Mouse (Mus musculus) neural tube, embryonic 11.5 days (tissue): ENCODE measurements around the gene Rgs3. TPM values are rescaled to one million over a fixed set of nuclear protein-coding genes. Genes with fewer than 3 reads are reported as not detected.

Source experiments
- ATAC-seq: fragments of 200-750 bp; cut with Nextera tagmentation; 2 replicates; pipeline ENCODE4 v1.8.0; 2017; ENCODE audit warnings: moderate number of reproducible peaks, mild to moderate bottlenecking, moderate TSS enrichment, moderate library complexity; ENCODE audit not compliant: insufficient read depth, low FRiP score, low TSS enrichment
- DNase-seq: peaks from one replicate; pipeline ENCODE4 v3.0.0-alpha.2; 2015; ENCODE audit warnings: low spot score
- H3K27ac ChIP-seq: fragments of 300-500 bp; sonication (generic); 2 replicates; pipeline ENCODE4 v1.5.1; 2014; ENCODE audit warnings: low read depth, mild to moderate bottlenecking, low read length
- H3K27me3 ChIP-seq: fragments of 300-500 bp; sonication (generic); 2 replicates; pipeline ENCODE4 v1.6.1; 2014; ENCODE audit warnings: mild to moderate bottlenecking, low read length, mixed read lengths; ENCODE audit not compliant: control insufficient read depth, insufficient read depth
- H3K36me3 ChIP-seq: fragments of 300-500 bp; sonication (generic); 2 replicates; pipeline ENCODE4 v1.6.1; 2014; ENCODE audit warnings: mild to moderate bottlenecking, low read length, moderate library complexity, mixed read lengths; ENCODE audit not compliant: control insufficient read depth, insufficient read depth
- H3K4me1 ChIP-seq: fragments of 300-500 bp; sonication (generic); 2 replicates; pipeline ENCODE4 v1.6.1; 2014; ENCODE audit warnings: low read length, mixed read lengths; ENCODE audit not compliant: control insufficient read depth, insufficient read depth
- H3K4me2 ChIP-seq: fragments of 300-500 bp; sonication (generic); 2 replicates; pipeline ENCODE4 v1.6.1; 2014; ENCODE audit warnings: low read depth, mild to moderate bottlenecking, moderate library complexity
- H3K4me3 ChIP-seq: fragments of 300-500 bp; sonication (generic); 2 replicates; pipeline ENCODE4 v1.5.1; 2014; ENCODE audit warnings: low read depth, low read length
- H3K9ac ChIP-seq: fragments of 300-500 bp; sonication (generic); 2 replicates; pipeline ENCODE4 v1.6.1; 2014; ENCODE audit warnings: mild to moderate bottlenecking, low read length
- H3K9me3 ChIP-seq: fragments of 300-500 bp; sonication (generic); 2 replicates; pipeline ENCODE4 v1.6.1; 2016; ENCODE audit warnings: low read length; ENCODE audit not compliant: control insufficient read depth
- WGBS: fragments of 180-500 bp; shearing (Covaris S2); extraction: QIAGEN DNeasy Blood & Tissue Kit; methylation state at CpG from one replicate; pipeline ENCODE4 v1.1.7; 2014; 5-methylcytosine and 5-hydroxymethylcytosine counted together
- polyA plus RNA-seq: library from polyadenylated mRNA; unstranded; fragments of >200 nt; fragmentation: Nextera tagmentation; extraction: Ambion mirVana; gene quantifications from 2 replicates; pipeline ENCODE4 v1.2.1, GENCODE M21; 2014

Gene Rgs3
- polyA plus RNA-seq, 1 experiment from 2014 or later = 29.4 TPM

DNA sequence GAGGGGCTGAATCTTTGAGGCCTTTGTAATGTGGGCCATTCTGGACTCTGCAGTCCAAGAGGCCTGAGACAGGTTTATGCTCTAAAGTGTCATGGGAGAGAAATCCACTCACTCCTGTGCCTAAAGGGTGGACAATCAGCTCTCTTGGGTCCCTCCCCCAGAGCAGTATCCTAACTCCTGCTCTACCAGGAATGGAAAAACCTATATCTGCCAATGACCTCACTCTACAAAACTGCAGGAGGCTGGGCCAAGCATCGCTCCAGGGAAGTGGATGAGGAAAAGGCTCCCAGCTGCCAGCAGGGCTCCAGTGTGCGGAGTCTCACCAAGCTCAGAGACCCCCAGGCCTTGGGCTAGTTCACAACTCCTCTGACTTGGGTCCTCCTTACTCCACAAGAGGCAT, 173.2 kb downstream of the Rgs3 start:
- no peak for DNase-seq
- Histone ChIP-seq H3K9ac (no peak overlapping the region), H3K27me3 (no peaks in the 10 kb centered on the region), H3K4me3 (no peak overlapping the region), H3K4me2 (no peak overlapping the region), H3K36me3 (no peaks in the 10 kb centered on the region), H3K27ac (no peak overlapping the region), H3K9me3 (no peaks in the 10 kb centered on the region), H3K4me1 (no peaks in the 10 kb centered on the region)
- WGBS = 55% methylated on average over 2 of the region's 2 CpGs
- ATAC-seq = no peak

- H3K4me1 ChIP-seq = no peaks in the 10 kb centered on the region
- H3K27me3 ChIP-seq = no peaks in the 10 kb centered on the region
- ATAC-seq (no peak), DNase-seq (no peak)
- H3K36me3 ChIP-seq = no peaks in the 10 kb centered on the region
- no peaks in the 10 kb centered on the region for H3K9me3 ChIP-seq
- H3K9ac ChIP-seq = no peak overlapping the region
- WGBS = 88% methylated on average over 3 of the region's 4 CpGs
- H3K4me3 ChIP-seq = no peak overlapping the region
- H3K27ac ChIP-seq = no peak overlapping the region
- no peak overlapping the region for H3K4me2 ChIP-seq
These were observed 174.3 kb downstream of the Rgs3 start for GRCm38 (mm10) chr4:62733938-62734337.

GRCm38 (mm10) chr4:62735291-62735690, 175.6 kb downstream of the Rgs3 start:
- H3K4me3 ChIP-seq = no peak overlapping the region
- no peak overlapping the region for H3K4me2 ChIP-seq
- H3K9ac ChIP-seq = no peak overlapping the region
- 67% methylated on average over 8 of the region's 8 CpGs for WGBS
- H3K9me3 ChIP-seq = no peaks in the 10 kb centered on the region
- H3K27ac ChIP-seq = no peak overlapping the region
- DNase-seq (no peak), ATAC-seq (no peak)
- no peaks in the 10 kb centered on the region for H3K27me3 ChIP-seq
- H3K36me3 ChIP-seq = no peaks in the 10 kb centered on the region
- no peaks in the 10 kb centered on the region for H3K4me1 ChIP-seq

DNA sequence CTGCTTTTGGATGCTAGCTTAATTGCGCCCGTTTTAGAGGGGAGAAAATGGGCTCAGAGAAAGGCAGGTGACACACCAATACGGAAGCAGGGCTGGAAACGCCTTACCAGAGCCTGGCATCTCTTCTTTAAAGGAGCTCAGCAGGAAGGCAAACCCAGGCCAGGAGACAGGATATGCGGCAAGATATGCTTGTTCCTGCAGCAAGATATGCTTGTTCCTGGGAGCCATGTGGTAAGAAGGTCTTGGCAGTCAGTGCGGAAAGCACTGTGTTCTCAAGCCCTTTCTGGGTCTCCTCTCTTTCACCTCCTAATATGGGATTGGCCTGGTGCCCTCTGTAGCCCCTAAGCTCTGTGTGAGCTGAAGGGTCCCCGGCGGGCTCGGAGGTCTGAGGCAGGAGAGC, 176.2 kb downstream of the Rgs3 start:
- Histone ChIP-seq H3K9me3 (no peaks in the 10 kb centered on the region), H3K4me2 (no peak overlapping the region), H3K27ac (no peak overlapping the region), H3K4me3 (no peak overlapping the region), H3K4me1 (no peaks in the 10 kb centered on the region), H3K27me3 (no peaks in the 10 kb centered on the region), H3K36me3 (no peaks in the 10 kb centered on the region), H3K9ac (no peak overlapping the region)
- ATAC-seq (no peak), DNase-seq (no peak)
- 63% methylated on average over 9 of the region's 9 CpGs for WGBS

- WGBS = 52% methylated on average over 7 of the region's 7 CpGs
These were observed 176.8 kb downstream of the Rgs3 start for GRCm38 (mm10) chr4:62736421-62736820.

DNA sequence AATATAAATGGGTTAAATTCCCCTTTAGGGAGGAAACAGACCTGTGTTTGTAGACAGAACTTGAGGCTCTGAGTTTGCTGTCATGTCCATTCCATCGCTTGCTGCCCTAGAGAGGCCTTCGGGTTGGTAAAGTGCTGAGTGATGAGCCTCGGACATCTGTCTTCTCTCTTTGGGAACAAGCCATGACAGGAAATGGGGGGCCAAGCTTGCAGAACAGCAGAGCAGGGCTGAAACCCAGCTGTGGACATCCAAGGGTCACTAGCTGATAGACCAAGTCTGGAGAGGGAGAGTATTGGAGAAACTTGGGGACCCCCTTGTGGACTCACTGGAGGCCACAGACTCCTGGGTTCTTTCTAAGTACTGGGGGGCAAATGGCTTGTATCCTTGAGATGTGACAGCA, 177.3 kb downstream of the Rgs3 start:
- DNase-seq (no peak), ATAC-seq (no peak)
- Histone ChIP-seq H3K9ac (no peak overlapping the region), H3K27me3 (no peaks in the 10 kb centered on the region), H3K27ac (no peak overlapping the region), H3K36me3 (no peaks in the 10 kb centered on the region), H3K9me3 (no peaks in the 10 kb centered on the region), H3K4me1 (no peaks in the 10 kb centered on the region), H3K4me2 (no peak overlapping the region), H3K4me3 (no peak overlapping the region)
- WGBS = 83% methylated on average over 3 of the region's 3 CpGs

More at GRCm38 (mm10) chr4:62736421-62736820, 176.8 kb downstream of the Rgs3 start:
- Histone ChIP-seq H3K36me3 (no peaks in the 10 kb centered on the region), H3K9me3 (no peaks in the 10 kb centered on the region), H3K9ac (no peak overlapping the region), H3K27ac (no peak overlapping the region), H3K4me3 (no peak overlapping the region), H3K4me2 (no peak overlapping the region), H3K27me3 (no peaks in the 10 kb centered on the region), H3K4me1 (no peaks in the 10 kb centered on the region)
- DNase-seq (no peak), ATAC-seq (no peak)

DNA sequence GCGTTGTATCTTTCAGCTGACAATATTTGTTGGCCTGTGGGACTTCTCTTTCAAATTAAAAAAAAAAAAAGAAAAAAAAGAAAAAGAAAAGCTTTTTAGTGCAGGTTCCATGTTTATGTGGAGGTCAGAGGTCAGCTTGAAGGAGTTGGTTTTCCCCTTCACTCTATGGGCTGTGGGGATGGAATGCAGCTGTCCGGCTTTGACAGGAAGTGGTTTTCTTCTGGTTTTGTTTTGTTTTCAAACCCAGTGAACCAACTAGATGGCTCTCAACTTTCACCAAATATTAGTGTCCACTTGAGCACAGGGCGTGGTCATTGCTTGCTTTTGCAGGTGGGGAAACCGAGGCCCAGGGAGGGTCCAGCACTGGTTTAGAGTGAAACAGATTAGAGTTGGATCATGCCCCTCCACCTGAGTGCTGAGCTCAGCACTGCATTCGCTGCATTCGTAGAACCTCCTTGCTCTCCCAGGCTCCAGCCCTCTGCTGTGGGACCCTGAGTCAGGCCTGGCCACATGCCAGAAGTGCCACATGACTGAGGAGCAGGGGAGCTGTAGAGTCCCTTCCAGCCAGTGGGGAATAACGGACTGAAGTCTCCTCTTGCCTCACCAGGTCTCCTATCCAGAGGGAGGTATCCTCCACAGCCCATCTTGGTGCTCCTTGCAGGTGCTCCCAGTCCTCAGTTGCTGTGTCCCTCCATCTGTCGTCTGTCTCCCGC, 178.5 kb downstream of the Rgs3 start:
- H3K4me1 ChIP-seq = no peaks in the 10 kb centered on the region
- ATAC-seq = no peak
- no peak for DNase-seq

GRCm38 (mm10) chr4:62738996-62739395, 179.3 kb downstream of the Rgs3 start:
- Histone ChIP-seq H3K27me3 (no peaks in the 10 kb centered on the region), H3K4me1 (no peaks in the 10 kb centered on the region), H3K9me3 (no peaks in the 10 kb centered on the region), H3K4me2 (no peak overlapping the region), H3K27ac (no peak overlapping the region), H3K36me3 (no peaks in the 10 kb centered on the region), H3K4me3 (no peak overlapping the region), H3K9ac (no peak overlapping the region)
- DNase-seq = no peak
- WGBS = 64% methylated on average over 3 of the region's 3 CpGs
- ATAC-seq = no peak

More for the DNA sequence above, 178.5 kb downstream of the Rgs3 start:
- H3K9me3 ChIP-seq = no peaks in the 10 kb centered on the region
- no peak overlapping the region for H3K4me2 ChIP-seq
- H3K4me3 ChIP-seq = no peak overlapping the region
- H3K36me3 ChIP-seq = no peaks in the 10 kb centered on the region
- WGBS = 63% methylated on average over 9 of the region's 9 CpGs
- H3K9ac ChIP-seq = no peak overlapping the region
- H3K27me3 ChIP-seq = no peaks in the 10 kb centered on the region
- no peak overlapping the region for H3K27ac ChIP-seq

DNA sequence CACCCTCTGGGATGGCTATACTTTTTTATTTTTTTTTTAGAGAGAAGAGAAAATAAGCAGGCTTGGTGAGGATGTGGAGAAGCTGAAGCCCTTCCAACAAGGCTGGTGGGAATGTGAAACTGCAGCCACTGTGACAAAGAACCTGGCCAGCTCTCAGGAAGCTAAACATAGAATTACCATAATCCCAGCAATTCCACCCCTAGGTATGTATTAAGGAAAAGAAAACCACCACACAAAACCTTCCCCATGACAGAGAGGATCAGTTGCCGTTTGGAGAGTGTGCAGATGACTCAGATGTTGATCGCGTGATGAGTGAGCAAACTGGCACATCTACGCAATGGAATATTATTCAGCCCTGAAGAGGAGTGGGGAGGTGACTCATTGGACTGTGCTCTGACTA, 179.9 kb downstream of the Rgs3 start:
- ATAC-seq (no peak), DNase-seq (no peak)
- H3K4me1 ChIP-seq = 0 out of 2 replicates have a peak, but pooled peaks cover 4% of the 10 kb centered on the region
- no peak overlapping the region for H3K27ac ChIP-seq
- no peaks in the 10 kb centered on the region for H3K27me3 ChIP-seq
- no peak overlapping the region for H3K4me3 ChIP-seq
- H3K9me3 ChIP-seq = no peaks in the 10 kb centered on the region
- H3K36me3 ChIP-seq = no peaks in the 10 kb centered on the region
- H3K9ac ChIP-seq = no peak overlapping the region
- WGBS = 95% methylated on average over 4 of the region's 4 CpGs
- no peak overlapping the region for H3K4me2 ChIP-seq
